Mouse (Mus musculus): ENCODE results near the gene Gadl1.

GRCm38 (mm10) chr9:115939420-115939819, 30.2 kb downstream of the Gadl1 start:
- no peak for TF ChIP-seq CTCF (IDR thresholded peaks at IDR 0.05; ENCODE audit: extremely low read depth, insufficient read length, insufficient replicate concordance, low read depth, low read length)
- no peak for TF ChIP-seq POLR2A (IDR thresholded peaks at IDR 0.05; ENCODE audit: low read depth, low read length)
